Mouse (Mus musculus): ENCODE data around the gene Thbs3. TPM values are rescaled to one million over a fixed set of nuclear protein-coding genes. Genes with fewer than 3 reads are reported as not detected.
A peak's percentile ranks its signal among the peaks of the same experiment; 100 is the strongest.
"Not testable (repeated sequence)": the region's sequence is repeated elsewhere in the genome, so short reads cannot be mapped to it uniquely, and the experiment has no call there.

The Thbs3 gene
- polyA plus RNA-seq, 1 experiment from 2014 or later: 58.4 TPM

DNA sequence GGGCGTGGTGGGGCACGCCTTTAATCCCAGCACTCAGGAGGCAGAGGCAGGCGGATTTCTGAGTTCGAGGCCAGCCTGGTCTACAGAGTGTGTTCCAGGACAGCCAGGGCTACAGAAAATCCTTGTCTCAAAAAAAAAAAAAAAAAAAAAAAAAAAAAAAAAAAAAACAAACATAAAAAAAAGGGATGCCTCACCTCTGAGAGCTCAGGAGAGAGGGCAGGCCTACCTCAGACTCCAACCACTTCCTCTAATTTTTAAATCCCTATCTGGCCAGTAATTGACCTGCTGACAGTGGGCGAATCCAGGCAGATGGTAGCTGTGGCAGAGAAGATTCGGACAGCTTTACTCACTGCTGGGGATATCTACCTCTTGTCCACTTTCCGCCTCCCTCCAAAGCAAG is 1.4 kb downstream of the Thbs3 start:
- Histone ChIP-seq H3K4me2 (peak overlapping the region; percentile 89; the same call in 1 of the 2 replicates), H3K4me1 (peaks cover 60% of the 10 kb centered on the region)
- not testable (repeated sequence) for H3K4me3 ChIP-seq; H3K36me3 ChIP-seq; H3K9ac ChIP-seq; H3K9me3 ChIP-seq; ATAC-seq (ENCODE audit: borderline replicate concordance, extremely low read depth, low FRiP score, low TSS enrichment); H3K27me3 ChIP-seq; H3K27ac ChIP-seq
- 74% methylated on average over 7 of the region's 7 CpGs for WGBS

DNA sequence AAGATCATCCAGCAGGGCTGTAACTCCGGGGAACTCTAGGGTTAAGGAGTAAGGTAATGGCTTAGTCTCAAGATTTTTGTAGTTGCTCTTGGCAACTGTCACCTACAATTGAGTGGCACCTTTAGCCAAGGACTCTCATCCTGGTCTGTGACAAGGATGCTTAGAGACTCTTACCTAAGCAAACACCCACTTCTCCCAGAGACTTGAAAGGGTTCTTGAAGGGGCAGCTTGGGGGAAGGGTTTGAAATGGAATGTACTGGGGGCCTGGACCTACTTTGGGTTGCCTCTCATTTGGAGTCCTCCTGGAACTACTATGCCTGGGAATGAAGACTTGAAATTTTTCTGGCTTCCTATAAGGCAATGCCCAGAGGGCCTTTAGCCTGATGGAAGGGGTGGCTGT is 3.3 kb downstream of the Thbs3 start:
- Histone ChIP-seq H3K36me3 (no peaks in the 10 kb centered on the region), H3K4me3 (no peak overlapping the region), H3K9ac (no peak overlapping the region), H3K4me2 (peak overlapping the region; percentile 36), H3K27me3 (no peaks in the 10 kb centered on the region), H3K9me3 (no peaks in the 10 kb centered on the region), H3K4me1 (peaks cover 49% of the 10 kb centered on the region), H3K27ac (peak overlapping the region; percentile 89)
- 0 out of 2 replicates have a peak, but pooled peaks have one; percentile 7 for ATAC-seq (ENCODE audit: borderline replicate concordance, extremely low read depth, low FRiP score, low TSS enrichment)
- WGBS: 57% methylated on average over 1 of the region's 1 CpGs

DNA sequence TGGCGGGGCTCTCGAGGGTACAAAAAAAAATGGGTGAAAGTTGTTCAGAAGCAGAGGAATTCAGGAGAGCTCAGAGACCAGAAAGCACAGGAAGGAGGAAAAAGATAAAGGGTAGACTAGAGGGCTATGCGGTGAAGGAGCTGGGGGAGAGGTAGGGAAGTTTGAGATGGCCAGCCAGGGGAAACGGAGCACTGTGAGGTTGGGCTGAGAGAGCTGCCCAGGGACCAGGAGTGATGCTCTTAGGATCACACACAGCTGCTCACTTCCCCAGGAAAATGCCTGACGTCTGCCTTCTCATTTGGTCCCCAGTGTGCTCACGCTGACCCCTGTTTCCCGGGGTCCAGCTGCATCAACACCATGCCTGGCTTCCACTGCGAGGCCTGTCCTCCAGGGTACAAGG is 4.6 kb downstream of the Thbs3 start:
- peaks cover 46% of the 10 kb centered on the region for H3K4me1 ChIP-seq
- peak overlapping the region; percentile 36; the same call in 1 of the 2 replicates for H3K4me2 ChIP-seq
- no peak for ATAC-seq (ENCODE audit: borderline replicate concordance, extremely low read depth, low FRiP score, low TSS enrichment)
- H3K9ac ChIP-seq: no peak overlapping the region
- no peaks in the 10 kb centered on the region for H3K36me3 ChIP-seq
- H3K4me3 ChIP-seq: no peak overlapping the region
- 11% methylated on average over 8 of the region's 8 CpGs for WGBS
- peak overlapping the region; percentile 89 for H3K27ac ChIP-seq
- no peaks in the 10 kb centered on the region for H3K27me3 ChIP-seq
- H3K9me3 ChIP-seq: no peaks in the 10 kb centered on the region

DNA sequence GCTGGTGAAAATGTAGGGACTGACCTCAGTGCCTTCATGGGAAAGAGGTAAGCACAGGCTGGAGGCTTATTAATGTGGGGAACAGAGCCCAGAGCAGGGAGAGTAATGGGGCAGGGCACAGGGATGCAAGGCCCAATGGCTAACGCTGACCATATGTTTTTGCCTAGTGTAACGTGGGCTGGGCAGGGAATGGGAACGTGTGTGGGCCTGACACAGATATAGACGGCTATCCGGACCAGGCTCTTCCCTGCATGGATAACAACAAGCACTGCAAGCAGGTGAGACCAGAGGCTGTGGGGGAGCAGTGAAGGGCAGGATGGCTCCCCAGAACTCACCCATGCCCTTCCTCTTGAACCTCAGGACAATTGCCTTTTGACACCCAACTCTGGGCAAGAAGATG is 6.2 kb downstream of the Thbs3 start:
- Histone ChIP-seq H3K27ac (no peak overlapping the region), H3K9ac (no peak overlapping the region), H3K4me1 (peaks cover 36% of the 10 kb centered on the region), H3K4me3 (no peak overlapping the region), H3K4me2 (no peak overlapping the region), H3K27me3 (no peaks in the 10 kb centered on the region), H3K9me3 (no peaks in the 10 kb centered on the region), H3K36me3 (no peaks in the 10 kb centered on the region)
- 72% methylated on average over 5 of the region's 5 CpGs for WGBS
- no peak for ATAC-seq (ENCODE audit: borderline replicate concordance, extremely low read depth, low FRiP score, low TSS enrichment)

DNA sequence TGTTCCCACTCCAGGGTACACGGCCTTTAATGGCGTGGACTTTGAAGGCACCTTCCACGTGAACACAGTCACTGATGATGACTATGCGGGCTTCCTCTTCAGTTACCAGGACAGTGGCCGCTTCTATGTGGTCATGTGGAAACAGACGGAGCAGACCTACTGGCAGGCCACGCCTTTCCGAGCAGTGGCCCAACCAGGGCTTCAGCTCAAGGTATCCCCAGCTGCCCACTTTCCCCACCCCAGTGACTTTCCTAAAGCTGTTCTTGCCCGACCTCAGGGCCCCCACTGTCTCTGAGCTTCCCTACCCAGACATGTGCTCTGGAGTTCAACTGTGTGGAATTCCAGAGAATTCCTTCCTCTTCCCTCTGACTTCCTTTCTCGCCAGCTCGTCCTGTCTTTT is 9.8 kb downstream of the Thbs3 start:
- H3K27me3 ChIP-seq: peaks cover 10% of the 10 kb centered on the region; the same call in 1 of the 2 replicates
- H3K27ac ChIP-seq: no peak overlapping the region
- WGBS: 69% methylated on average over 11 of the region's 11 CpGs
- H3K36me3 ChIP-seq: no peaks in the 10 kb centered on the region
- H3K4me2 ChIP-seq: peak overlapping the region; percentile 83
- ATAC-seq (ENCODE audit: borderline replicate concordance, extremely low read depth, low FRiP score, low TSS enrichment): no peak
- H3K4me3 ChIP-seq: peak overlapping the region; percentile 46; the same call in 1 of the 2 replicates
- peaks cover 28% of the 10 kb centered on the region for H3K4me1 ChIP-seq
- H3K9ac ChIP-seq: no peak overlapping the region
- H3K9me3 ChIP-seq: no peaks in the 10 kb centered on the region

DNA sequence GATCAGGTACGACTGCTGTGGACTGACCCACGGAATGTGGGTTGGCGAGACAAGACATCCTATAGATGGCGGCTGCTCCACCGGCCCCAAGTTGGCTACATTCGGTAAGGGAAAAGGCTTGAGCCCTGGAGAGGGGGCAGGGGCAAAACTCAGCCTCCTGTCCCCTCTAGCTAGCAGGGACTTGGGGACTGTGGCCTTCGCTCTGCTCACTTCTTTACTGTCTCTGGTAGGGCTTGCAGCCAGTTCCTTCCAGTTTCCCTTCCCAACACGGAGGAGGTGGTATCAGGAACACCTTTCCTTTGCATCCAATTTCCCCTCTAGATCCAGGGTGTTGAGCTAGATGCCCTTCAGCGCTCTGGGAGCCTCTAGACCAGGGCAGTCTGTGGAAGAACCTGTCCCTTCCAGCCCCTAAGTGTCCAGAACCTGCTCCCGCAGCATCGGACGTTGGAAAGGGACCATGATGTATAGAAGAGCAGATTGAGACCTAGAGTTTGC is 10.4 kb downstream of the Thbs3 start:
- Histone ChIP-seq H3K4me2 (peak overlapping the region; percentile 83), H3K4me3 (peak overlapping the region; percentile 46), H3K27me3 (peaks cover 10% of the 10 kb centered on the region; the same call in 1 of the 2 replicates), H3K9me3 (no peaks in the 10 kb centered on the region), H3K4me1 (peaks cover 25% of the 10 kb centered on the region), H3K27ac (peak overlapping the region; percentile 91), H3K36me3 (no peaks in the 10 kb centered on the region), H3K9ac (no peak overlapping the region)
- no peak for ATAC-seq (ENCODE audit: borderline replicate concordance, extremely low read depth, low FRiP score, low TSS enrichment)
- WGBS: 53% methylated on average over 12 of the region's 12 CpGs

DNA sequence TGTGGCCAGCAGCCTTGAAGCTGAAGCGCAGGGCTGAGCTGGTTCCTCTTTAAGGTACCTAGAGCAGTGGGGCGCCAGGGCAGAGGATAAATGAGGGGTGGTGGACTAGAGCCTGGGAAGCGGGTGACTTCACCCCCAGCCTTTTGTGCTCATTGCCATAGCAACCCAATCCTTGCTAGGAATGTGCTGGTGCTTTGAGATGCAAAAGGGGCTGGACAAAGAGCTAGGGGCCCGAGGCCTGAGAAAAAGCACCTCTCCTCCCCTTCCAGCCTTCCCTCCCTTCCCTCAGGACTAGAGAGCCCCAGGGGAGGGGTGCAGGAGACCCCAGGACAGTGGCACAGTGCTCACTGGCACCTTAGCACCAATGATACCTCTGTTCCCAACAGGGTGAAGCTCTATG is 10.9 kb downstream of the Thbs3 start:
- H3K4me1 ChIP-seq: peaks cover 28% of the 10 kb centered on the region
- peaks cover 12% of the 10 kb centered on the region; the same call in 1 of the 2 replicates for H3K27me3 ChIP-seq
- no peak for ATAC-seq (ENCODE audit: borderline replicate concordance, extremely low read depth, low FRiP score, low TSS enrichment)
- H3K9me3 ChIP-seq: no peaks in the 10 kb centered on the region
- WGBS: 43% methylated on average over 4 of the region's 4 CpGs
- H3K4me3 ChIP-seq: peak overlapping the region; percentile 46
- H3K36me3 ChIP-seq: no peaks in the 10 kb centered on the region
- peak overlapping the region; percentile 46; the same call in 1 of the 2 replicates for H3K9ac ChIP-seq
- H3K27ac ChIP-seq: peak overlapping the region; percentile 91
- H3K4me2 ChIP-seq: peak overlapping the region; percentile 83

DNA sequence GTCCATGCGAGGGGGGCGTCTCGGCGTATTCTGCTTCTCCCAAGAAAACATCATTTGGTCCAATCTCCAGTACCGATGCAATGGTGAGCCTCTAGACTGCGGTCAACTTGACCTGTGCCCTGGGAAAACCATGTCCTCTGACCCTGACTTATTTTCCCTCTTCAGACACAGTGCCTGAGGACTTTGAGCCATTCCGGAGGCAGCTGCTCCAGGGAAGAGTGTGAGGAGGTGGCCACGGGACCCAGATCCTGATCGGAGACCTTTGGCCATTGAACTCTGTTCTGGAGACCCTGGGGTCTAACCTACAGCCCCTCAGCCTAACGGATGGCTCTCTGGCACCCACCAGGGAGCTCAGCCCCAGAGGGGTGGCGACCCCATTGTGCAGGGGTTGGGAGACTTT is 11.4 kb downstream of the Thbs3 start:
- Histone ChIP-seq H3K9me3 (no peaks in the 10 kb centered on the region), H3K4me2 (peak overlapping the region; percentile 83), H3K36me3 (no peaks in the 10 kb centered on the region), H3K4me1 (peaks cover 29% of the 10 kb centered on the region), H3K4me3 (peak overlapping the region; percentile 46), H3K9ac (peak overlapping the region; percentile 46), H3K27me3 (peaks cover 13% of the 10 kb centered on the region; the same call in 1 of the 2 replicates), H3K27ac (peak overlapping the region; percentile 91)
- WGBS: 36% methylated on average over 11 of the region's 11 CpGs
- ATAC-seq (ENCODE audit: borderline replicate concordance, extremely low read depth, low FRiP score, low TSS enrichment): no peak

DNA sequence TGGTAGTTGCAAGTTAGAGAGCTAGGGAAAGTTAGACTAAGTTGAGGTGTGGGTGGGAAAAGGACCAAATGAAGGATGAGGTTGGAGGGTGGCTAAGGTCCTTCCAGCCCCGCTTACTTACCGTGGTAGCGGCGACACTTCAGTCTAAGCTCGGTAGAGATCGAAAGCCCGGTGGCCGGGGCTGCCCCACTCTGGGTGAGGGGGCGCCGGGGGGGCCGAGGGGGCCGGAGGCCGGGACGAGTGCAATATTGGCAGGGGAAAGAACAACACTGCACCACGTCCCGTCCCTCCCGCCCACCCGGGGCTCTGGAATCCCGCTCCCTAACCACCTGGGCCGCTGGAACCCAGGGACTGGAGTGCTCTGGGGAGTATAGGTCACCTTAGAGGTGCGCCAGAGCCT is 11.9 kb downstream of the Thbs3 start, which contains the start of gene Mtx1:
TSS of gene Mtx1 (minus strand) at position 189 of the 400 bp plus-strand sequence.
- Histone ChIP-seq H3K27ac (peak within 1 kb of the TSS; percentile 91), H3K9ac (peak within 1 kb of the TSS; percentile 46), H3K4me3 (peak within 1 kb of the TSS; percentile 46), H3K27me3 (peaks cover 13% of the 10 kb centered on the region; the same call in 1 of the 2 replicates), H3K4me2 (peak within 1 kb of the TSS; percentile 83), H3K9me3 (no peaks in the 10 kb centered on the region), H3K4me1 (peaks cover 34% of the 10 kb centered on the region), H3K36me3 (no peaks in the 10 kb centered on the region)
- WGBS: 1% methylated on average over 21 of the region's 21 CpGs
- no peak for ATAC-seq (ENCODE audit: borderline replicate concordance, extremely low read depth, low FRiP score, low TSS enrichment)

DNA sequence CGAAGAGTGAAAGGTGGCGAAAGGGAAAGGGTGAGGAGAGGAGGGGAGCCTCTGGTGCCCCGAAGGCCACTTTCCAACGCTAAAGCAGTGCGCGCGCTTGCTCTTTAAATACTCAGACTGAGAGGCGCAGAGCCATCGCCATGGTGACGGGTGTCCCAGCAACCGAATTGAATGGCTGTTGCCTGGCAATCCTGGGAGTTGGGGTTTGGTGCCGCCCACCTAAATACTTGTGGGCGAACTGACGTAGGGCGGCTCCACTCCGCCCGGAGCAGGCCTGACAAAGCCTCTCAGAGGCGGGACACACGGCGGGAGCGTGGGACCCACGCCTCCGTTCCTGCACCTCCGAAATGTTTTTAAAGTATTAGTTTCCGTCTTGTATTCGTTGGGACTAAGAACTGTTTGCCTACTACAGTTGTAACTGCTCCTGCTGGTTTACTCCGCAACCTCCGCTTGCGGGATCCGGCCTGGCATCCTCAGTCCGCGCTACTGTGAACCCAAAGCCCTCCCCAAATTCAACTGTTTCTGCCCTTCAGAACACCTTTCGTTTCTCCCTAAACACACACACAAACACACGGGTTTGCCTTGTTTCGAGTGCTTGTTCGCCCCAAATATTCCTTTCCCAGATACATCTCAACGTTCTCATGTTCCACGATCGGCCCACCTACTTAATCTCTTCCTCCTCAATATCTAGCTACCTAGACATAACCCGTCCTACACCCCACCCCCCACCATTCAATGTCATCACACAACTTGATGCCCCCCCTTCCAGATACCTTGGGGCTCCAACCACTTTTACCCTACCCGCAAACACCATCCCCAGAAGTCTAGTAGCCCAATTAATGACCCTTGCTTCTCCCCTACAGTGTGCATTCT is 12.6 kb downstream of the Thbs3 start:
- H3K27ac ChIP-seq: peak overlapping the region; percentile 91
- WGBS: 5% methylated on average over 41 of the region's 41 CpGs
- H3K9ac ChIP-seq: peak overlapping the region; percentile 46
- peaks cover 13% of the 10 kb centered on the region; the same call in 1 of the 2 replicates for H3K27me3 ChIP-seq
- peak overlapping the region; percentile 83 for H3K4me2 ChIP-seq
- no peaks in the 10 kb centered on the region for H3K36me3 ChIP-seq
- no peaks in the 10 kb centered on the region for H3K9me3 ChIP-seq
- H3K4me3 ChIP-seq: peak overlapping the region; percentile 46
- ATAC-seq (ENCODE audit: borderline replicate concordance, extremely low read depth, low FRiP score, low TSS enrichment): peak; percentile 73
- H3K4me1 ChIP-seq: peaks cover 35% of the 10 kb centered on the region

DNA sequence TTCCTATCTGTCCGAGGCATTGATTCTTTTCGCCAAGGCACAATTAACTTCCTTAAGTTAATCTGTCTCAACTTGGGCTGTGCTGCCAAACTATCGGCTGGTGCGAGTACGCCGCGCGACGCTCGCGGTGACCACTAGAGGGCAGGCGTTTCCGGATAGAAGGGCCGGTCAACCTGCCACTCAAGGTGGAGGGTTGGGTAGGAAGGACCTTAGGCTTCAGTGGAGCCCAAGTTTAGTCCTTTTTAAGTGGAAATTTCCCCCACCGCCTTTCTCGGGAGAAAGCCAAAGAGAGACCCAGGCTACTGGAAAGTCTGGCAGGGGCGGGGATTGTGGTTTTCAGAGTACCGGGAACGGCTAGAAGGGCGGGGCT is 13.2 kb downstream of the Thbs3 start:
- H3K27me3 ChIP-seq: peaks cover 13% of the 10 kb centered on the region; the same call in 1 of the 2 replicates
- H3K9me3 ChIP-seq: no peaks in the 10 kb centered on the region
- peak; percentile 20; the same call in 1 of the 2 replicates for ATAC-seq (ENCODE audit: borderline replicate concordance, extremely low read depth, low FRiP score, low TSS enrichment)
- peak overlapping the region; percentile 46; the same call in 1 of the 2 replicates for H3K9ac ChIP-seq
- no peaks in the 10 kb centered on the region for H3K36me3 ChIP-seq
- H3K4me2 ChIP-seq: peak overlapping the region; percentile 83
- H3K4me3 ChIP-seq: peak overlapping the region; percentile 46
- H3K27ac ChIP-seq: peak overlapping the region; percentile 91
- WGBS: under 1% methylated on average over 20 of the region's 20 CpGs
- H3K4me1 ChIP-seq: peaks cover 40% of the 10 kb centered on the region

DNA sequence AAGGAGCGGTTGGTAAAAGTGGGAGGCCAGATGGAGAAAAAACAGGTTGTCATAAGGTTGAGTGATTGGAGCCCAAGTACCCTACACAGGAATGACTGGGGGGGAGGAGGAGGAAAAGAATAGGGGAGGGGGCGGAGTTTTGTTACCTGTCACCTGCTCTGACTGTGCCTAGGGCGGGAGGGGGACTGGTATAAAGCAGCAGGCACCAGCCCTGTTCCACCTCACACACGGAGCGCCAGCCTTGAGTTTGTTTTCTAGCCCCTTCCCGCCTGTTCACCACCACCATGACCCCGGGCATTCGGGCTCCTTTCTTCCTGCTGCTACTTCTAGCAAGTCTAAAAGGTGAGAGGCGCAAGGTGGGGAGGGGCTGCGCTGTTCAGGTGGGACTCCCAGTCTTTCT is 13.9 kb downstream of the Thbs3 start, which contains the start of gene Muc1:
TSS of gene Muc1 (plus strand) at position 222 of the 400 bp plus-strand sequence.
- ATAC-seq (ENCODE audit: borderline replicate concordance, extremely low read depth, low FRiP score, low TSS enrichment): peak; percentile 13; the same call in 1 of the 2 replicates
- peaks cover 47% of the 10 kb centered on the region for H3K4me1 ChIP-seq
- H3K27ac ChIP-seq: peak within 1 kb of the TSS; percentile 91

More for the DNA sequence above, 13.9 kb downstream of the Thbs3 start, which contains the start of gene Muc1:
- 24% methylated on average over 9 of the region's 10 CpGs for WGBS
- no peaks in the 10 kb centered on the region for H3K9me3 ChIP-seq
- H3K4me2 ChIP-seq: peak within 1 kb of the TSS; percentile 83
- H3K4me3 ChIP-seq: peak within 1 kb of the TSS; percentile 46
- no peaks in the 10 kb centered on the region for H3K36me3 ChIP-seq
- H3K27me3 ChIP-seq: peaks cover 13% of the 10 kb centered on the region; the same call in 1 of the 2 replicates
- peak within 1 kb of the TSS; percentile 46 for H3K9ac ChIP-seq

All from lung, embryonic 15.5 days (tissue).